17 mouse cellular contexts compared by ENCODE assay signal in genomic region chr17:28507496-28507895, GRCm38 (mm10). TPM values are rescaled to one million over a fixed set of nuclear protein-coding genes. Genes with fewer than 3 reads are reported as not detected.
DNase-seq lines count a peak whose midpoint lies in the region; ATAC-seq and TF ChIP-seq lines count a peak whose summit lies in the region.
"Had no signal": no experiment of that assay in that cellular context is flagged by ENCODE, and none has a peak within 500 bp of the region (broad histone marks: within the 10 kb centered on the region; RNA-seq: fewer than 3 reads in every experiment).

No protein-coding gene starts in this region.

- TF ChIP-seq EP300 in liver, postnatal 0 days (IDR thresholded peaks at IDR 0.05; ENCODE audit: low read depth), result no peak

- ATAC-seq in kidney, postnatal 0 days (replicated peaks; ENCODE audit: low FRiP score, low read depth), result no peak
- no peak for ATAC-seq in liver, postnatal 0 days

- H3K4me1 ChIP-seq in kidney, postnatal 0 days (replicated peaks; ENCODE audit: insufficient read depth, low read length), result peaks cover 24% of the 10 kb centered on the region
- H3K4me1 ChIP-seq in liver, postnatal 0 days (ENCODE audit: insufficient read depth), result peaks cover 16% of the 10 kb centered on the region

- DNase-seq in gastrocnemius, adult 2 months, result no peak
- DNase-seq in gastrocnemius, postnatal 4 days (ENCODE audit: low spot score in 2 of 2), result no peak
- DNase-seq in kidney, postnatal 0 days (ENCODE audit: low spot score), result no peak
- DNase-seq in kidney, adult 11 months, result no peak
- peak; percentile 72 for DNase-seq in R1 (ENCODE audit: low read depth, low spot score)
- DNase-seq in liver, postnatal 0 days, result no peak
- no peak for DNase-seq in left cerebral cortex, postnatal 14 days (ENCODE audit: low spot score in 2 of 2)
- DNase-seq in cerebellum, adult 8-10 months, result no peak
- DNase-seq: cerebellum, postnatal 25 days; kidney, postnatal 25 days; lung, adult 2 months; right cerebral cortex, postnatal 14 days had no signal

- H3K27ac ChIP-seq in gastrocnemius, adult 2 months, result 0 out of 2 replicates have a peak overlapping the region, but pooled peaks have one; percentile 0
- H3K27ac ChIP-seq in kidney, postnatal 0 days, result no peak overlapping the region
- H3K27ac ChIP-seq in liver, postnatal 0 days (ENCODE audit: low read depth), result 0 out of 2 replicates have a peak overlapping the region, but pooled peaks have one; percentile 32
- H3K27ac ChIP-seq: midbrain, embryonic 12.5 days; stomach, embryonic 15.5 days had no signal

- no peaks in the 10 kb centered on the region for H3K36me3 ChIP-seq in kidney, postnatal 0 days (ENCODE audit: insufficient read depth, low read length)
- no peaks in the 10 kb centered on the region for H3K36me3 ChIP-seq in liver, postnatal 0 days (replicated peaks; ENCODE audit: insufficient read depth, low read length)
- H3K36me3 ChIP-seq: heart, embryonic 12.5 days; midbrain, embryonic 12.5 days; stomach, embryonic 15.5 days had no signal

- WGBS in kidney, postnatal 0 days, result 43% methylated on average over 5 of the region's 5 CpGs
- 38% methylated on average over 4 of the region's 5 CpGs for WGBS in liver, postnatal 0 days (ENCODE audit: insufficient replicate concordance)

- 0 out of 2 replicates have a peak overlapping the region, but pooled peaks have one; percentile 8 for H3K9ac ChIP-seq in kidney, postnatal 0 days (ENCODE audit: low read depth, low read length)
- no peak overlapping the region for H3K9ac ChIP-seq in liver, postnatal 0 days (replicated peaks)
- H3K9ac ChIP-seq: heart, embryonic 12.5 days; midbrain, embryonic 12.5 days; stomach, embryonic 15.5 days had no signal

- TF ChIP-seq CTCF in gastrocnemius, adult 2 months (IDR thresholded peaks at IDR 0.05), result no peak
- no peak for TF ChIP-seq CTCF in kidney, postnatal 0 days (IDR thresholded peaks at IDR 0.05; ENCODE audit: low read depth)
- TF ChIP-seq CTCF in liver, postnatal 0 days (IDR thresholded peaks at IDR 0.05; ENCODE audit: low read depth), result no peak

- H3K27me3 ChIP-seq in kidney, postnatal 0 days (ENCODE audit: insufficient read depth, low read length), result no peaks in the 10 kb centered on the region
- H3K27me3 ChIP-seq in liver, postnatal 0 days (ENCODE audit: insufficient read depth, low read length), result no peaks in the 10 kb centered on the region
- H3K27me3 ChIP-seq: heart, embryonic 12.5 days; stomach, embryonic 15.5 days had no signal

- no peaks in the 10 kb centered on the region for H3K9me3 ChIP-seq in kidney, postnatal 0 days (replicated peaks; ENCODE audit: low read length)
- H3K9me3 ChIP-seq in liver, postnatal 0 days (ENCODE audit: low read length), result no peaks in the 10 kb centered on the region
- H3K9me3 ChIP-seq: heart, embryonic 12.5 days; midbrain, embryonic 12.5 days; stomach, embryonic 15.5 days had no signal

- H3K4me3 ChIP-seq in gastrocnemius, adult 2 months, result no peak overlapping the region
- no peak overlapping the region for H3K4me3 ChIP-seq in kidney, postnatal 0 days (replicated peaks; ENCODE audit: low read depth, low read length)
- H3K4me3 ChIP-seq in liver, postnatal 0 days (ENCODE audit: low read depth, low read length), result no peak overlapping the region
- H3K4me3 ChIP-seq: heart, embryonic 12.5 days; midbrain, embryonic 12.5 days; stomach, embryonic 15.5 days had no signal

- H3K4me2 ChIP-seq in kidney, postnatal 0 days (ENCODE audit: low read length), result no peak overlapping the region
- H3K4me2 ChIP-seq in liver, postnatal 0 days (ENCODE audit: low read depth, low read length), result no peak overlapping the region
- H3K4me2 ChIP-seq: heart, embryonic 12.5 days; midbrain, embryonic 12.5 days; stomach, embryonic 15.5 days had no signal

- intact Hi-C loops in gastrocnemius, adult 2 months (cut with DNase I), result loop anchor here (2.0 kb wide), 1 partner anchor 19 kb away; no protein-coding TSS in a partner anchor
- intact Hi-C loops in left cerebral cortex, postnatal 14 days (cut with DNase I), result no loop called here

RNA-seq across cellular contexts. Expression of gene Fkbp5, which starts 9.8 kb away (rescaled TPM):
- total RNA-seq in gastrocnemius, adult 2 months (2021), result 100 to 1,000 TPM; 106 to 153 TPM
- total RNA-seq in gastrocnemius, postnatal 4 days (2021), result 10 to 100 TPM; 11.5 to 12.0 TPM
- 16.2 and 20.4 TPM in 2 replicates for polyA plus RNA-seq in kidney, postnatal 0 days (2015; fragmentation: Nextera tagmentation; extraction: Ambion mirVana)
- 25.9 and 29.0 TPM in 2 replicates for polyA plus RNA-seq in liver, postnatal 0 days (2015; fragmentation: Nextera tagmentation; extraction: Ambion mirVana)
- 10 to 100 TPM; 29.0 to 52.6 TPM for total RNA-seq in left cerebral cortex, postnatal 14 days (2021)

RNA-seq across cellular contexts. Expression of gene Armc12, which starts 23.1 kb away (rescaled TPM):
- not detected for total RNA-seq in gastrocnemius, adult 2 months (2021)
- total RNA-seq in gastrocnemius, postnatal 4 days (2021), result not detected
- polyA plus RNA-seq in kidney, postnatal 0 days (2015; fragmentation: Nextera tagmentation; extraction: Ambion mirVana), result not detected in 2 replicates
- polyA plus RNA-seq in liver, postnatal 0 days (2015; fragmentation: Nextera tagmentation; extraction: Ambion mirVana), result not detected in 2 replicates
- total RNA-seq in left cerebral cortex, postnatal 14 days (2021), result not detected
- total RNA-seq: left cerebral cortex, adult 18-20 months had no signal
- polyA plus RNA-seq: heart, embryonic 12.5 days; lung, adult 2 months; midbrain, embryonic 12.5 days; neural tube, embryonic 11.5 days; stomach, embryonic 15.5 days had no signal

RNA-seq across cellular contexts. Expression of gene Clpsl2, which starts 41.7 kb away (rescaled TPM):
- not detected for total RNA-seq in gastrocnemius, adult 2 months (2021)
- total RNA-seq in gastrocnemius, postnatal 4 days (2021), result not detected
- not detected in 2 replicates for polyA plus RNA-seq in kidney, postnatal 0 days (2015; fragmentation: Nextera tagmentation; extraction: Ambion mirVana)
- polyA plus RNA-seq in liver, postnatal 0 days (2015; fragmentation: Nextera tagmentation; extraction: Ambion mirVana), result not detected in 2 replicates
- total RNA-seq in left cerebral cortex, postnatal 14 days (2021), result not detected
- total RNA-seq: left cerebral cortex, adult 18-20 months had no signal
- polyA plus RNA-seq: heart, embryonic 12.5 days; lung, adult 2 months; midbrain, embryonic 12.5 days; neural tube, embryonic 11.5 days; stomach, embryonic 15.5 days had no signal

RNA-seq across cellular contexts. Expression of gene Clps, which starts 53.1 kb away (rescaled TPM):
- total RNA-seq in gastrocnemius, adult 2 months (2021), result not detected
- not detected for total RNA-seq in gastrocnemius, postnatal 4 days (2021)
- not detected in 2 replicates for polyA plus RNA-seq in kidney, postnatal 0 days (2015; fragmentation: Nextera tagmentation; extraction: Ambion mirVana)
- 1.2 and 26.9 TPM in 2 replicates for polyA plus RNA-seq in liver, postnatal 0 days (2015; fragmentation: Nextera tagmentation; extraction: Ambion mirVana)
- total RNA-seq in left cerebral cortex, postnatal 14 days (2021), result not detected
- total RNA-seq: left cerebral cortex, adult 18-20 months had no signal
- polyA plus RNA-seq: midbrain, embryonic 12.5 days; neural tube, embryonic 11.5 days had no signal
